Mouse (Mus musculus): ENCODE data around the gene Gm9268.

DNA sequence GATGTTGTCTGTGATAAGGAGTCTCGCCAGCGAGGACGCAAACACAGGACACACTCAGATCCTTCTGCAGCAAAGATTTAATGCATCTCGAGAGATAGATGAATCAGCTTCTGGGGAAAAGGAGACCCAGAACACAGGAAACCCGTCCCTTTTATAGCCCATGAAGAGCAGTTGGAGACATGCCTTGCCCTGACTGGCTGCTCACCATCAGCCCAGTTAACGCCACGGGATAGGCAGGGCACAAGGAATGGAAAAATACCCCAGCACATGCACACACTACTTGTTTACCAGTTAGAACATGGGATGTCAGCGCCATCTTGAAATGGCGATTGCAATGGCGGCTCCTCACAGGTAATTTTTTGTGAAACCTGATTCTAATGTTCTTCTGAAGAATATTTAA, 37.8 kb upstream of the Gm9268 start:
- TF ChIP-seq POLR2A (IDR thresholded peaks at IDR 0.05; ENCODE audit: insufficient read length, low read depth), result no peak
- TF ChIP-seq TCF3 (IDR thresholded peaks at IDR 0.05; ENCODE audit: insufficient read length, low read depth), result no peak
- no peak for TF ChIP-seq USF1 (IDR thresholded peaks at IDR 0.05; ENCODE audit: low read depth)
- TF ChIP-seq MAX (IDR thresholded peaks at IDR 0.05; ENCODE audit: low read depth), result no peak
- no peak for TF ChIP-seq TCF12 (IDR thresholded peaks at IDR 0.05; ENCODE audit: insufficient read depth, poor library complexity, severe bottlenecking)
- no peak for TF ChIP-seq MYOG (IDR thresholded peaks at IDR 0.05; ENCODE audit: control insufficient read depth in 1 of 3, insufficient read depth in 1 of 3, insufficient read length in 2 of 3, low read depth in 2 of 3)
- TF ChIP-seq MYOD1 (IDR thresholded peaks at IDR 0.05; ENCODE audit: control insufficient read depth in 1 of 3, insufficient read length in 2 of 3, low read depth in 2 of 3), result no peak
- TF ChIP-seq POLR2AphosphoS2 (IDR thresholded peaks at IDR 0.05; ENCODE audit: insufficient read length, low read depth), result no peak
- TF ChIP-seq SRF (IDR thresholded peaks at IDR 0.05; ENCODE audit: control insufficient read depth, insufficient read length, low read depth), result no peak
- TF ChIP-seq E2F4 (IDR thresholded peaks at IDR 0.05; ENCODE audit: insufficient read depth), result no peak
- no peak for TF ChIP-seq CEBPB (IDR thresholded peaks at IDR 0.05; ENCODE audit: insufficient read depth, poor library complexity, severe bottlenecking)

Measured in myocyte (in vitro differentiated cells).